ENCODE assay signal across 8 mouse cellular contexts in the genomic region with DNA sequence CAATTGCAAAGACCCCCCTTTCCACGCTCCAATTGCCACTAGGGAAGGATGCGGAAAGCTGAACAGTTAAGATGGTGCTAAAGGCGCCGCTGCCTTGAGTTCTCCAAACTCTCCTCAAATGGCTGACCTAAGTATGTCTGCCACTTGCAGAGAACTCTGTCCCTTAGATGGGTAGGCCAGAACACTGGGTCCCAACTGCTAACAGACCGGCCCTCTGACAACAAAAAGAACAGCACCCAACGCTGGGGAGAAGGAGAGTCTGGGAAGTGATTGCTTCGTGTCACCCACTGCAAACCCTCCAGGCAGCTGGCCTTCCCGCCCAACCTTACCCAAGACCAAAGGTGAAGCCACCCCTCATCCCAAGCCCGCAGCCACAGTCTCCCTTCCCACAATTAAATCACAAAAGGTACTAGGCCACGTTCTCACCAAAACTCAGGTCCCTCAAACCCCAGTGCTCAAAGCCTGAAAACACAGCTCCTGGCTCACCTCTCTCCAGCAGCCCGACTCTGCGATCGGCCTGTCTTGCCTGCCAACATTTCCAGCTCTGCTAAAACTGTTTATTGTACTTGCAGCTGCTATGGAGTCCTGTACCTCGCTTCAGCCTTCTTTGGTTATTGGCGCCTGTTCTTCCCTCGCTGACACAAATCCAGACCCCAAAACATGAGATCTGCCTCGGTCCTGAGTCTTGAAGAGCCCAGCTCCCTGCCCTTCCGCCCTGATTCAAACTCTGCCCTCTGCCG. TPM values are rescaled to one million over a fixed set of nuclear protein-coding genes. Genes with fewer than 3 reads are reported as not detected.
A peak's percentile ranks its signal among the peaks of the same experiment; 100 is the strongest.
DNase-seq lines count a peak whose midpoint lies in the region; ATAC-seq lines count a peak whose summit lies in the region.

No protein-coding gene starts in this region.

- ATAC-seq in liver, embryonic 13.5 days (ENCODE audit: low read depth) = no peak
- no peak for ATAC-seq in liver, embryonic 12.5 days
- ATAC-seq in embryonic facial prominence, embryonic 13.5 days (ENCODE audit: insufficient number of reproducible peaks, insufficient read depth, low FRiP score, low TSS enrichment, low read depth) = peak; percentile 44
- ATAC-seq in heart, embryonic 11.5 days (replicated peaks; ENCODE audit: insufficient number of reproducible peaks, low FRiP score, low TSS enrichment) = no peak
- ATAC-seq in limb, embryonic 11.5 days (ENCODE audit: insufficient number of reproducible peaks, low FRiP score, low TSS enrichment, low read depth) = peak; percentile 58

- H3K36me3 ChIP-seq in liver, embryonic 13.5 days = no peaks in the 10 kb centered on the region
- no peaks in the 10 kb centered on the region for H3K36me3 ChIP-seq in liver, embryonic 12.5 days
- no peaks in the 10 kb centered on the region for H3K36me3 ChIP-seq in embryonic facial prominence, embryonic 13.5 days
- no peaks in the 10 kb centered on the region for H3K36me3 ChIP-seq in heart, embryonic 11.5 days (ENCODE audit: control insufficient read depth, insufficient read depth, low read length)
- no peaks in the 10 kb centered on the region for H3K36me3 ChIP-seq in limb, embryonic 11.5 days (ENCODE audit: control insufficient read depth, insufficient read depth, low read length)

- H3K4me1 ChIP-seq in liver, embryonic 13.5 days (replicated peaks) = no peaks in the 10 kb centered on the region
- no peaks in the 10 kb centered on the region for H3K4me1 ChIP-seq in liver, embryonic 12.5 days
- peaks cover 41% of the 10 kb centered on the region for H3K4me1 ChIP-seq in embryonic facial prominence, embryonic 13.5 days
- H3K4me1 ChIP-seq in heart, embryonic 11.5 days (ENCODE audit: control insufficient read depth, insufficient read depth, low read length) = no peaks in the 10 kb centered on the region
- peaks cover 16% of the 10 kb centered on the region; the same call in 1 of the 2 replicates for H3K4me1 ChIP-seq in limb, embryonic 11.5 days (ENCODE audit: control insufficient read depth, insufficient read depth, low read length)

- H3K9me3 ChIP-seq in liver, embryonic 13.5 days (replicated peaks) = no peaks in the 10 kb centered on the region
- H3K9me3 ChIP-seq in liver, embryonic 12.5 days (replicated peaks) = no peaks in the 10 kb centered on the region
- no peaks in the 10 kb centered on the region for H3K9me3 ChIP-seq in embryonic facial prominence, embryonic 13.5 days
- no peaks in the 10 kb centered on the region for H3K9me3 ChIP-seq in heart, embryonic 11.5 days (replicated peaks; ENCODE audit: control insufficient read depth, low read length)
- H3K9me3 ChIP-seq in limb, embryonic 11.5 days (ENCODE audit: control insufficient read depth, low read length) = no peaks in the 10 kb centered on the region

- H3K4me2 ChIP-seq in liver, embryonic 13.5 days = no peak overlapping the region
- H3K4me2 ChIP-seq in liver, embryonic 12.5 days = no peak overlapping the region
- peak overlapping the region; percentile 80 for H3K4me2 ChIP-seq in embryonic facial prominence, embryonic 13.5 days
- peak overlapping the region; percentile 25 for H3K4me2 ChIP-seq in heart, embryonic 11.5 days
- peak overlapping the region; percentile 76 for H3K4me2 ChIP-seq in limb, embryonic 11.5 days (ENCODE audit: low read depth, severe bottlenecking)

- DNase-seq in liver, embryonic 13.5 days = no peak
- DNase-seq in limb, embryonic 11.5 days (ENCODE audit: low spot score) = peak; percentile 67
- peak; percentile 41 for DNase-seq in testis, postnatal 10 days (ENCODE audit: low spot score)
- no peak for DNase-seq in frontal cortex, adult 2 months (ENCODE audit: extremely low spot score in 1 of 2, low spot score in 1 of 2)
- DNase-seq in natural killer cell, adult 2 months (ENCODE audit: low spot score in 2 of 2) = no peak

- no peak overlapping the region for H3K9ac ChIP-seq in liver, embryonic 13.5 days
- H3K9ac ChIP-seq in liver, embryonic 12.5 days = no peak overlapping the region
- H3K9ac ChIP-seq in embryonic facial prominence, embryonic 13.5 days = peak overlapping the region; percentile 85
- H3K9ac ChIP-seq in heart, embryonic 11.5 days (ENCODE audit: low read depth, low read length) = 0 out of 2 replicates have a peak overlapping the region, but pooled peaks have one; percentile 22
- peak overlapping the region; percentile 78 for H3K9ac ChIP-seq in limb, embryonic 11.5 days (ENCODE audit: low read length)

- 67% methylated on average over 19 of the region's 19 CpGs for WGBS in liver, embryonic 13.5 days (ENCODE audit: insufficient replicate concordance)
- WGBS in liver, embryonic 12.5 days (ENCODE audit: insufficient replicate concordance) = 72% methylated on average over 19 of the region's 19 CpGs
- 26% methylated on average over 19 of the region's 19 CpGs for WGBS in embryonic facial prominence, embryonic 13.5 days
- 76% methylated on average over 19 of the region's 19 CpGs for WGBS in heart, embryonic 11.5 days (ENCODE audit: insufficient replicate concordance)
- WGBS in limb, embryonic 11.5 days = 39% methylated on average over 19 of the region's 19 CpGs

- H3K27ac ChIP-seq in liver, embryonic 13.5 days = peak overlapping the region; percentile 18; the same call in 1 of the 2 replicates
- H3K27ac ChIP-seq in liver, embryonic 12.5 days = no peak overlapping the region
- H3K27ac ChIP-seq in embryonic facial prominence, embryonic 13.5 days = peak overlapping the region; percentile 99
- peak overlapping the region; percentile 18; the same call in 1 of the 2 replicates for H3K27ac ChIP-seq in heart, embryonic 11.5 days (ENCODE audit: low read depth, low read length)
- H3K27ac ChIP-seq in limb, embryonic 11.5 days (replicated peaks; ENCODE audit: low read depth, low read length) = peak overlapping the region; percentile 93

- no peak overlapping the region for H3K4me3 ChIP-seq in liver, embryonic 13.5 days (replicated peaks)
- no peak overlapping the region; the same call in 1 of the 2 replicates for H3K4me3 ChIP-seq in liver, embryonic 12.5 days
- peak overlapping the region; percentile 60 for H3K4me3 ChIP-seq in embryonic facial prominence, embryonic 13.5 days
- peak overlapping the region; percentile 13 for H3K4me3 ChIP-seq in heart, embryonic 11.5 days (ENCODE audit: low read depth, low read length)
- H3K4me3 ChIP-seq in limb, embryonic 11.5 days (ENCODE audit: low read depth, low read length) = peak overlapping the region; percentile 59

- H3K27me3 ChIP-seq in liver, embryonic 13.5 days = no peaks in the 10 kb centered on the region
- no peaks in the 10 kb centered on the region for H3K27me3 ChIP-seq in liver, embryonic 12.5 days (replicated peaks)
- no peaks in the 10 kb centered on the region for H3K27me3 ChIP-seq in embryonic facial prominence, embryonic 13.5 days
- no peaks in the 10 kb centered on the region for H3K27me3 ChIP-seq in heart, embryonic 11.5 days (ENCODE audit: control insufficient read depth, insufficient read depth, low read length)
- H3K27me3 ChIP-seq in limb, embryonic 11.5 days (ENCODE audit: control insufficient read depth, insufficient read depth, low read length) = no peaks in the 10 kb centered on the region

RNA-seq across cellular contexts. Expression of gene Ddr2, which starts 0.6 kb away (rescaled TPM):
- 1.7 and 2.0 TPM in 2 replicates for polyA plus RNA-seq in liver, embryonic 13.5 days (2015; fragmentation: Nextera tagmentation; extraction: Ambion mirVana)
- polyA plus RNA-seq in liver, embryonic 12.5 days (2016; fragmentation: Nextera tagmentation; extraction: Ambion mirVana) = 2.4 and 3.1 TPM in 2 replicates
- polyA plus RNA-seq in embryonic facial prominence, embryonic 13.5 days (2015; fragmentation: Nextera tagmentation; extraction: Ambion mirVana) = 103 and 115 TPM in 2 replicates
- 10.2 and 10.7 TPM in 2 replicates for polyA plus RNA-seq in heart, embryonic 11.5 days (2014; fragmentation: Nextera tagmentation; extraction: Ambion mirVana)
- polyA plus RNA-seq in limb, embryonic 11.5 days (2014; fragmentation: Nextera tagmentation; extraction: Ambion mirVana) = 104 and 108 TPM in 2 replicates
- 4.8 and 5.9 TPM in 2 replicates for polyA plus RNA-seq in frontal cortex, adult 2 months (2012; rRNA removed)

Comparison
In these comparisons a context has a peak if more than half of its experiments do, and no peak if none do; other contexts are left out.
1. ATAC-seq: peak in embryonic facial prominence, embryonic 13.5 days (single experiment) and limb, embryonic 11.5 days (single experiment); none in liver, embryonic 13.5 days (single experiment), liver, embryonic 12.5 days (single experiment) and heart, embryonic 11.5 days (single experiment).
2. DNase-seq: peak in limb, embryonic 11.5 days (single experiment) and testis, postnatal 10 days (single experiment); none in liver, embryonic 13.5 days (single experiment), frontal cortex, adult 2 months (0 of 2) and natural killer cell, adult 2 months (0 of 2).
3. H3K4me2 ChIP-seq: peak in embryonic facial prominence, embryonic 13.5 days (single experiment), heart, embryonic 11.5 days (single experiment) and limb, embryonic 11.5 days (single experiment); none in liver, embryonic 13.5 days (single experiment) and liver, embryonic 12.5 days (single experiment).
4. H3K4me3 ChIP-seq: peak in embryonic facial prominence, embryonic 13.5 days (single experiment), heart, embryonic 11.5 days (single experiment) and limb, embryonic 11.5 days (single experiment); none in liver, embryonic 13.5 days (single experiment) and liver, embryonic 12.5 days (single experiment).
5. H3K9ac ChIP-seq: peak in embryonic facial prominence, embryonic 13.5 days (single experiment), heart, embryonic 11.5 days (single experiment) and limb, embryonic 11.5 days (single experiment); none in liver, embryonic 13.5 days (single experiment) and liver, embryonic 12.5 days (single experiment).